Mouse (Mus musculus): ENCODE data around the gene Bdnf.
A peak's percentile ranks its signal among the peaks of the same experiment; 100 is the strongest.

The Bdnf gene

GRCm38 (mm10) chr2:109706524-109706923, 32.0 kb downstream of the Bdnf start:
- DNase-seq, result no peak

- no peak for DNase-seq
Measured at GRCm38 (mm10) chr2:109709346-109709745, 34.8 kb downstream of the Bdnf start.

DNA sequence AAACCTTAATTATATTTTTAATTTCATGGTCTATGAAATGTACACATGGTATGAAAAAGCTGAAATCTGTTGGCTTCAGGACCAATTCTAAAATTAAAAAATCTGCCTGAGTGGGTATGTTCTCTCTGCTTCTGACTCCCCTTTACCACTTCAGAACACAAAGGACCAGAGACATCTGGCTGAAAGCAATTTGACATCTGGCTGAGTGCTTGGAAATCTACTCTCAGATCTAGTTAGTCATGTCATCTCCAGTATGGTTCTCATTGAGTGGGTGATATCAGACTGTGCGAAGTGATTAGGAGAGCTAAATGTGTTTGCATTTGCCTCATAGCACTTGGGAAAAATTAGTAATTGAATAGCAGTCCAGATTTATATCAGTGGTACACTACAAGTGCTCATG, 36.5 kb downstream of the Bdnf start:
- DNase-seq, result no peak

DNA sequence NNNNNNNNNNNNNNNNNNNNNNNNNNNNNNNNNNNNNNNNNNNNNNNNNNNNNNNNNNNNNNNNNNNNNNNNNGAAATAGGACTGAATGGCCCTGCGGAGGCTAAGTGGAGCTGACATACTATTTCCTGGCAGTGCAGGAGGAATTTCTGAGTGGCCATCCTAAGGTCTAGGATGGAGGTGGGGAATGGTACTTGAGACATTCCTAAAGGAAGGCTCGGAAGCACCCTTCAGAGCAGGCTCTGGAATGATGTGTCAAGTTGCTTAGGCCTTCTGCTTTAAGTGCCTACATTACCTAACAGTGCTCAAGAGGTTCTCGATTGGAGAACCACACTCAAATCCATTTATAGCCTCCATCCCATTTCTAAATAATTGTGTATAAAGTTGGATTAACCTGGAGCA, 50.8 kb downstream of the Bdnf start:
- DNase-seq, result peak; percentile 55

GRCm38 (mm10) chr2:109725831-109726230, 51.3 kb downstream of the Bdnf start:
- DNase-seq, result no peak

- no peak for DNase-seq
Measured at GRCm38 (mm10) chr2:109729221-109729620, 54.7 kb downstream of the Bdnf start.

DNA sequence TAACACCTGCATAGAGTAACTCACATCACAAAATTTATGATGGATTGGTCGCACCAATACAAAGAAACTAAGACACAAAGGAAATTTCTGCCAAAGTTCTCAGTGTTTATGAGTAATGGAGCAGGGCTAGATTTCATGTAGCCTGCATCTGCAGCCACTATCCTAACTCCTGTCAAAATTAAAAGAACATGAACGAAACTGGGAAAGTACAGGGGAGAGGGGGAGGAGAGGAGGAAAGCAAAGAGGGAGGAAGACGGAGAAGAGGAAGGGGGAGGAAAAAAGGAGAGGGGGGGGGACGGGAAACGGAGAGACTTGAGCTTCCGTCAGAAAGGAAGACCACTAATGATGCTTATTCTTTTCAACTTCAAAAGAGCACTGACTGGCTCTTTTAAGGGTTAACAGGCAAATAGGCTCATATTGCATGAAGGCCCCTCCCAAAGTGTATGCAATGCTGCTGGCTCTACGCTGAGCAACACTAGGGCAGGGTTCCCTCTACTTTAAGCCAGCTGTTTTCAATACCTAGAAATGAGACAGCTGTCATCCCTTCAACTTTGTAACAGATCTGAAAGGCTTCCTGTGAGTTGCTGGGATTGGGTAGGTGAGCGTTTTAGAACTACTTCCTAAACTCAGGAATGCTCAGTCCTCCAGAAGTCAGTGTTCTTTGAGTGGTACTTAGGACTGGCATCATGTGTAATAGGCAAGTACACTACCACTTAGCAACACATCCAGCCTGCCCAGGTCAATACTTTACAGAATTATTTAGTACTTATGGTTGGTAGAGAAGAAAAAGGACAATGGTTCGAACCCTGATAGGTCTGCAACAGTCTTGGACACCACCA, 58.9 kb downstream of the Bdnf start:
- no peak for DNase-seq

DNA sequence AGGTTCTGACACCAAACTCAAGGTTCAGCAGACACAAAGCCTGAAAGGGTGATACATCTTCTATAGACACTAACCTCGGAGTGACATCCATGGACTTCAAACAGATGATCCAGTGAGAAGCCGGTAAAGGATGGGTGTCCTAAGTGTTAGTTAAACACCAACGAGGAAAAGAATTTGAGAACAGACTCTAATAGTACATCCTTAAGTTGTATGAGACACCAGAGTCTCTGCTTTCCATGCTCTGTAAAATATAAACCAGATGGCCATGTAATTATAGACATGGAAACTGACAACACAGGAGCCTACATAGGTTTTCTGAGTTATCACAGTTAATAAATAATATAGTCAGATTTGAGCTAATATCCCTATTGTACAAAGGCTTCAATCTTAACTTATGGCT, 59.7 kb downstream of the Bdnf start:
- DNase-seq, result no peak

DNA sequence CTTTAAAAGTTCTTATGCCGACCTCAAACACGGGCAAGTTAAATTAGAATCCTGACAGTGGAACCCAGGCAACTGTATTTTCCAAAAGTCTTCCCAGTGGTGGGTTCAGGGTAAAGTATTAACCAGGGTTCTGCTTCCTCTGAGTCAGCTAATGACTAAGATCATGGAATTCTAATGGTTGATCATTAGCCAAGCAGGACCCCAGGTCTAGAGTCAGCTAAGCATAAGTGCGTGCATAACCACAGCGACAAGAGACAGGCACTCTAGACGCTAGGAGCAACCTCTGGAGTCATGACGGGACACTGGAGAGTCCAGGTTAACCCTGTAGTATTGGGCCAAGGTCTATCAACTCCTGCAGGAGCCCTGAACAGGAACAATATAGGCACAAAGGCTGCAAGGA, 60.2 kb downstream of the Bdnf start:
- DNase-seq, result no peak

- peak; percentile 98 for DNase-seq
Measured at GRCm38 (mm10) chr2:109735347-109735746, 60.8 kb downstream of the Bdnf start.

- DNase-seq, result no peak
Measured at GRCm38 (mm10) chr2:109736306-109736705, 61.8 kb downstream of the Bdnf start.

DNA sequence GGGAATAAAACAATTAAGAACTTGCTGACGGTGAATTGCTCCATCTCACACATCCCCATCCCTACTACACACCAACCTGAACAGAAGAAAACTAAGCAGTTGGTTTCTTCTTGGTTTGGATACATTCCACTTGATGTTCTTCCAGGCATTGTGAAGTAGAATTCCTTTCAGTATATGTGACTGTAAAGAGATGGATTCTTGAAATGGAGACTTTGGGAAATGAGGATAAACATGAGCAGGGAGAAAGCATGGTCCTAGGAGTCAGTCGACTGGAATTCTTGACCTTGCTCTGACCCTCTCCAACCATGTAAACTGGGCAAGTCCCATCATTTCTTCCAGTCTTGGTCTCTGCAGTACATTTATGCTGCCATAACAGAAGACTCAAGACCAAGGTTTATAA, 63.8 kb downstream of the Bdnf start:
- peak; percentile 41 for DNase-seq

DNA sequence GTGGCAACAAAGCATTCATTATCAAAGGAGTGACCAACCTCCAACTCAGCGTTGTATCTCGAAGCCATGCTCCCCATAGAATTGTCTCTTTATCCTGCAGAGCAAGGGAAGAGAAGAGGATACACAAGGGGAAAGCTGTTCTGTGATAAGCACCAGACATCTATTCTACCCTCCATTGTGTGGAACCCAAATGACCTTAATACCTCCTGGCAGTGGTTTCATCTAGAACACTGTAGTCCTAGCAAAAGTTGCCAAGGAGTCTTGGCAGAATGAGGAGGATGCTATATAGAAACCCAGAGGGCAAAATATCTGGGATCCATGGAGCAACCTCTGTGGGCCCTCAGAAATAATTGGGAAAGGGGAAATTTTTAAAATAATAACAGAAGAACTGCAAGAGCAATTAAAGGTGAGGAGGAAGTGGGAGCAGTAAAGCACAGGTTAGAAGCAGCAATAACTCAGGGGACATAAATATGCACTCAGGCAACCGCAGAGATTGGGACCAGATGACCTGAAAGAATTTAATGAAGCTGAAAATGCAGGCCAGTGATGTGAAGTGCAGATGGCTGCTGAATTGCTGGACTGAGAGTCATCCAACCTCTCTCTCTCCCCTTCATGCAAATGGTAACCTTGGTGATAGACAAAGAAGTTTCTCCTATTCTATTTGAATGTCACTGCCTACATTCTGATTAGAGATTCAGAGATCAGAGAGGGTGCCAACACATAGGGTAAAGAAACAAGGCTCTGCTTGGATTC, 68.9 kb downstream of the Bdnf start:
- DNase-seq, result peak; percentile 29

DNA sequence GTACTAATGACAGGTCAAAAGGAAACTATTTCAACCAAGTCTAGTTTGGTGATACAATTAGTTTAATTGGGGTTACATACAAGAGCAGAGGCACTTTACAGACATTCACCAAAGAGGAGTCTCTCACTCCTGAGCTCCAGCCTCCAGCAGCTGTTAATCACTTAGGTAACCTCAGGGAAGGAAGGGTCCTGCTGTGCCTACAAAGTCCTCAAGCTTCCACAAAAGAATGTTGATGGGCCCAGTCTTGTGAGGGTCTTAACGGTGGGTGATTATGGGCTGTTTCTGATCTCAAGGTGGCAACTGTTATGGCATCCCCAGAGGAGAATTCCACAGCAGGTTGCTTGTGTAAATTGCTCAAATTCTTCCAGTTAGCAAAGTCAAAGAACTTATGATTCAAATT, 71.7 kb downstream of the Bdnf start:
- DNase-seq, result no peak

- no peak for DNase-seq
Measured at GRCm38 (mm10) chr2:109748412-109748811, 73.9 kb downstream of the Bdnf start.

GRCm38 (mm10) chr2:109748815-109749214, 74.3 kb downstream of the Bdnf start:
- peak; percentile 80 for DNase-seq

- peak; percentile 42 for DNase-seq
Measured at GRCm38 (mm10) chr2:109749964-109750363, 75.5 kb downstream of the Bdnf start.

- no peak for DNase-seq
Measured at GRCm38 (mm10) chr2:109750484-109750883, 76.0 kb downstream of the Bdnf start.

DNA sequence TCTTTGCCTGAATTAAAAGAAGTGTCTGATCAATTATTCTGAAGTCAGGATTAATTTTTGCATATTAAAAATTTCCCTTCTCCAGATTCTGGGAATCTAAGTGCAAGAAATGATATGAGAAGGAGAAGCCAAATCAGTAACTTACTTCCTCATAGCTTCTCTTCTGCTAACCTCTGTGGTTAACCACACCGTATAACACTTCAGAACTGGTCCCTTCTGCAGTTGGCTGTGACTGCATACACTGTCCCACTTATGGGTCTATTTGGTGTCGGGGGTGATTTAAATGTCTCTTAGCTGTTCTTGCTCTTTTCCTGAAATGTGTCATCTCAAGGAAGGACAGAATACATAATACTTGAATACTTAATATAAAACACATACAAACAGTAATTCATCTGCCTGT, 81.8 kb downstream of the Bdnf start:
- DNase-seq, result no peak

GRCm38 (mm10) chr2:109766772-109767171, 92.3 kb downstream of the Bdnf start:
- no peak for DNase-seq

DNA sequence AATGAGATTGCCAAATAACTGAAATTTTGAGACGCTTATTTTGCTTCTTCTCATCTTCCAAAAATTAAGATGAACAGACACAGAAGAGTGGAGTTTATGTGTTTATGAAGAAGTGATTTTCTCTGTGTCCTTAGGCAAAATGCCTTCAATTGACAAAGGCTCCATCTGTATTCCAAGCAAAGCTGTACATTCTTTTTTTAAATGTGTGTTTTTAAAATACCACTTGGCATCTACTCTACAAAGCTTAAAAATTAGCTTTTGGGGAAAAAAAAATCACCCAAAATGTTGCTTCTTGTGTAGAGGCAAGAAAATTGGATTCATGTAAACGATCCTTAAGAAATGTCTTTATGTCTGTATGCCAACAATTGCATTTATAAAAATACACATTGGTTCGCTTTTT, 94.3 kb downstream of the Bdnf start:
- no peak for DNase-seq

GRCm38 (mm10) chr2:109776374-109776773, 101.9 kb downstream of the Bdnf start:
- no peak for DNase-seq
